In the genomic region with DNA sequence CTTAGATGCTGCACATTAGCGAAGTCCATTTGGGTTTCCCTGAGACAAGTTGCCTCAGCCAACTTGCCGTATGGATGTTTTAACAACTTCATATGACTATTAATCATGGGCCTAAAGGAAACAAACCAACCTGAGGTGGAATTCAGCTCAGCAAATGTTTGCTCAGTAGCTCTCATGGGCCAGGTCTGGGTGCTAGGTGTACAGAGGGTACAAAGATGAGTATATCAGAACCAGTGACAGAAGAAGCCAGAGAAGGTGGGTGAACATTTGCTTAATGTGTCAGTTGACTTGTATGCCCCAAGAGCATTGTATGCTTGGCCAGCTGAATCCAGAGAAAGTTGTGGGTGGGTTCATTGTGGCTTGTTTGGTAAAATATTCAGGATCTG, we compare ENCODE assay signal across 19 mouse cellular contexts. TPM values are rescaled to one million over a fixed set of nuclear protein-coding genes. Genes with fewer than 3 reads are reported as not detected.
DNase-seq lines count a peak whose midpoint lies in the region; ATAC-seq lines count a peak whose summit lies in the region.
"Had no signal": no experiment of that assay in that cellular context is flagged by ENCODE, and none has a peak within 500 bp of the region (broad histone marks: within the 10 kb centered on the region; RNA-seq: fewer than 3 reads in every experiment).

No protein-coding gene starts in this region.

- H3K27me3 ChIP-seq in heart, embryonic 13.5 days (replicated peaks): no peaks in the 10 kb centered on the region
- H3K27me3 ChIP-seq in lung, embryonic 15.5 days: no peaks in the 10 kb centered on the region
- H3K27me3 ChIP-seq in intestine, embryonic 15.5 days (replicated peaks): no peaks in the 10 kb centered on the region
- no peaks in the 10 kb centered on the region for H3K27me3 ChIP-seq in stomach, embryonic 15.5 days (replicated peaks)
- H3K27me3 ChIP-seq: embryonic facial prominence, embryonic 12.5 days; forebrain, embryonic 13.5 days; hindbrain, embryonic 12.5 days; limb, embryonic 12.5 days had no signal

- H3K27ac ChIP-seq in heart, embryonic 13.5 days (replicated peaks): peak overlapping the region; percentile 61; the same call in 1 of the 2 replicates
- peak overlapping the region; percentile 69 for H3K27ac ChIP-seq in lung, embryonic 15.5 days
- peak overlapping the region; percentile 77 for H3K27ac ChIP-seq in intestine, embryonic 15.5 days
- H3K27ac ChIP-seq in stomach, embryonic 15.5 days: peak overlapping the region; percentile 85
- H3K27ac ChIP-seq: embryonic facial prominence, embryonic 12.5 days; forebrain, embryonic 13.5 days; hindbrain, embryonic 12.5 days; limb, embryonic 12.5 days; midbrain, embryonic 10.5 days had no signal

- no peak overlapping the region for H3K9ac ChIP-seq in heart, embryonic 13.5 days
- H3K9ac ChIP-seq in lung, embryonic 15.5 days: no peak overlapping the region
- no peak overlapping the region for H3K9ac ChIP-seq in intestine, embryonic 15.5 days
- no peak overlapping the region for H3K9ac ChIP-seq in stomach, embryonic 15.5 days
- H3K9ac ChIP-seq: embryonic facial prominence, embryonic 12.5 days; forebrain, embryonic 13.5 days; hindbrain, embryonic 12.5 days; limb, embryonic 12.5 days had no signal

- intact Hi-C loops in heart, postnatal 14 days (cut with DNase I): no loop called here

- no peak overlapping the region for H3K4me3 ChIP-seq in heart, embryonic 13.5 days
- no peak overlapping the region for H3K4me3 ChIP-seq in lung, embryonic 15.5 days
- no peak overlapping the region for H3K4me3 ChIP-seq in intestine, embryonic 15.5 days (replicated peaks)
- H3K4me3 ChIP-seq in stomach, embryonic 15.5 days (replicated peaks): no peak overlapping the region
- H3K4me3 ChIP-seq: embryonic facial prominence, embryonic 12.5 days; erythroblast, embryonic 14.5 days; forebrain, embryonic 13.5 days; hindbrain, embryonic 12.5 days; limb, embryonic 12.5 days; midbrain, embryonic 10.5 days had no signal

- no peaks in the 10 kb centered on the region for H3K36me3 ChIP-seq in heart, embryonic 13.5 days
- H3K36me3 ChIP-seq in lung, embryonic 15.5 days: no peaks in the 10 kb centered on the region
- no peaks in the 10 kb centered on the region for H3K36me3 ChIP-seq in intestine, embryonic 15.5 days
- H3K36me3 ChIP-seq in stomach, embryonic 15.5 days: no peaks in the 10 kb centered on the region
- H3K36me3 ChIP-seq: embryonic facial prominence, embryonic 12.5 days; hindbrain, embryonic 12.5 days; limb, embryonic 12.5 days; midbrain, embryonic 10.5 days had no signal

- no peak overlapping the region for H3K4me2 ChIP-seq in heart, embryonic 13.5 days
- no peak overlapping the region for H3K4me2 ChIP-seq in lung, embryonic 15.5 days
- peak overlapping the region; percentile 14; the same call in 1 of the 2 replicates for H3K4me2 ChIP-seq in intestine, embryonic 15.5 days (replicated peaks)
- no peak overlapping the region for H3K4me2 ChIP-seq in stomach, embryonic 15.5 days
- H3K4me2 ChIP-seq: embryonic facial prominence, embryonic 12.5 days; forebrain, embryonic 13.5 days; hindbrain, embryonic 12.5 days; limb, embryonic 12.5 days had no signal

- no peak for ATAC-seq in heart, embryonic 13.5 days (ENCODE audit: extremely low read depth, insufficient number of reproducible peaks, low FRiP score, low TSS enrichment)
- no peak for ATAC-seq in lung, embryonic 15.5 days (ENCODE audit: borderline replicate concordance, extremely low read depth, low FRiP score, low TSS enrichment)
- ATAC-seq in intestine, embryonic 15.5 days: peak; percentile 50
- ATAC-seq in stomach, embryonic 15.5 days (ENCODE audit: insufficient read depth, low FRiP score, low read depth): peak; percentile 71; the same call in 1 of the 2 replicates
- no peak for ATAC-seq in megakaryocyte, adult 5-6 weeks (ENCODE audit: poor library complexity, severe bottlenecking)
- ATAC-seq: forebrain, embryonic 13.5 days had no signal

- DNase-seq in heart, postnatal 14 days: no peak
- no peak for DNase-seq in lung, postnatal 4 days
- DNase-seq in cerebellum, postnatal 36 days: no peak
- DNase-seq: B cell, adult 2 months; cerebellum, adult 9-10 months; gastrocnemius, postnatal 25 days; right cerebral cortex, postnatal 14 days had no signal

- 78% methylated on average over 2 of the region's 2 CpGs for whole genome bisulfite sequencing in heart, embryonic 13.5 days
- WGBS in lung, embryonic 15.5 days: 45% methylated on average over 2 of the region's 2 CpGs
- WGBS in intestine, embryonic 15.5 days: 56% methylated on average over 2 of the region's 2 CpGs
- 41% methylated on average over 2 of the region's 2 CpGs for WGBS in stomach, embryonic 15.5 days

- peaks cover 26% of the 10 kb centered on the region for H3K4me1 ChIP-seq in heart, embryonic 13.5 days
- H3K4me1 ChIP-seq in lung, embryonic 15.5 days: 0 out of 2 replicates have a peak, but pooled peaks cover 11% of the 10 kb centered on the region
- no peaks in the 10 kb centered on the region for H3K4me1 ChIP-seq in intestine, embryonic 15.5 days (replicated peaks)
- no peaks in the 10 kb centered on the region for H3K4me1 ChIP-seq in stomach, embryonic 15.5 days
- H3K4me1 ChIP-seq: embryonic facial prominence, embryonic 12.5 days; forebrain, embryonic 13.5 days; hindbrain, embryonic 12.5 days; limb, embryonic 12.5 days; midbrain, embryonic 10.5 days had no signal

- H3K9me3 ChIP-seq in heart, embryonic 13.5 days: no peaks in the 10 kb centered on the region
- no peaks in the 10 kb centered on the region for H3K9me3 ChIP-seq in lung, embryonic 15.5 days
- H3K9me3 ChIP-seq in intestine, embryonic 15.5 days: no peaks in the 10 kb centered on the region
- no peaks in the 10 kb centered on the region for H3K9me3 ChIP-seq in stomach, embryonic 15.5 days
- H3K9me3 ChIP-seq: embryonic facial prominence, embryonic 12.5 days; forebrain, embryonic 13.5 days; hindbrain, embryonic 12.5 days; limb, embryonic 12.5 days; midbrain, embryonic 10.5 days had no signal

RNA-seq across cellular contexts. Expression of gene Bmp2, which starts 53.8 kb away (rescaled TPM):
- polyA plus RNA-seq in heart, embryonic 13.5 days (2015; fragmentation: Nextera tagmentation; extraction: Ambion mirVana): 9.8 and 10.7 TPM in 2 replicates
- 1 to 10 TPM; 2.6 to 3.2 TPM for total RNA-seq in heart, postnatal 14 days (2021)
- polyA plus RNA-seq in lung, embryonic 15.5 days (2015; fragmentation: Nextera tagmentation; extraction: Ambion mirVana): 3.9 and 4.2 TPM in 2 replicates
- polyA plus RNA-seq in intestine, embryonic 15.5 days (2015; fragmentation: Nextera tagmentation; extraction: Ambion mirVana): 13.8 and 16.5 TPM in 2 replicates
- polyA plus RNA-seq in stomach, embryonic 15.5 days (2015; fragmentation: Nextera tagmentation; extraction: Ambion mirVana): 11.7 and 12.3 TPM in 2 replicates
- total RNA-seq in megakaryocyte, adult 5-6 weeks (2015): not detected in 2 replicates
- total RNA-seq in megakaryocyte, adult 5-6 weeks (2017): 0.07 TPM in 1 of 2 replicates, not detected in the other
- total RNA-seq: neutrophil, adult 5-6 weeks had no signal

Comparison
In these comparisons a context has a peak if more than half of its experiments do, and no peak if none do; other contexts are left out.
1. ATAC-seq: peak in intestine, embryonic 15.5 days (single experiment) and stomach, embryonic 15.5 days (single experiment); none in heart, embryonic 13.5 days (single experiment), lung, embryonic 15.5 days (single experiment) and megakaryocyte, adult 5-6 weeks (single experiment).
2. Peak in every context shown above with its lines, with median percentiles within 50 percentile points of each other: H3K27ac ChIP-seq.